Mouse (Mus musculus): ENCODE measurements around the gene Ralgds.

GRCm38 (mm10) chr2:28545976-28546375 is 33.1 kb downstream of the Ralgds start:
- TF ChIP-seq CTCF (IDR thresholded peaks at IDR 0.05; ENCODE audit: control insufficient read depth, insufficient read depth, low read length) (no peak), POLR2A (IDR thresholded peaks at IDR 0.05; ENCODE audit: borderline replicate concordance, control insufficient read depth, low read depth, low read length) (no peak)

Data from bone marrow, adult 2 months (tissue).